Mouse (Mus musculus): ENCODE results near the gene Gm20765. TPM values are rescaled to one million over a fixed set of nuclear protein-coding genes. Genes with fewer than 3 reads are reported as not detected.
"Not testable (repeated sequence)": the region's sequence is repeated elsewhere in the genome, so short reads cannot be mapped to it uniquely, and the experiment has no call there.

Gm20765 gene
- polyA plus RNA-seq (2015; fragmentation: Nextera tagmentation; extraction: Ambion mirVana), result not detected in 2 replicates

DNA sequence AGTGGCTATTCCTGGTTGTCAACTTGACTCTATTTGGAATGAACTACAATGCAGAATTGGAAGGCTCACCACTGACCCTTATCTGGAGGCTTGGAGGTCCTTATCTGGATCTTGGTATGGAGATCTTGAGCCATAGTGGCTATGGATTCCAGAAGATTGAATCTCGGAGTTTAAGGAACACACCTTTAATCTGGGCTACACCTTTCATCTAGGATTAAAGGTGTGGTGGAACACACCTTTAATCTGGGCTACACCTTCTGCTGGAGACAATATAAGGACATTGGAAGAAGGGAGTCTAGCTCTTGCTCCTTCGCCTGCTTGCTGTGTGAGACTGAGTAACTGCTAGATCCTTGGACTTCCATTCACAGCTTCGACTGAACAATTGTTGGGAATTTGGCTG lies at the start of gene Gm20765:
Gene Gm20765 (plus strand): TSS at position 301 of the 400 bp plus-strand sequence.
- not testable (repeated sequence) for H3K4me3 ChIP-seq (replicated peaks); H3K4me2 ChIP-seq; H3K27me3 ChIP-seq (replicated peaks); H3K27ac ChIP-seq; H3K9me3 ChIP-seq; H3K36me3 ChIP-seq; ATAC-seq (ENCODE audit: insufficient read depth, low FRiP score, low read depth); H3K9ac ChIP-seq; H3K4me1 ChIP-seq
- WGBS, result no CpG with 5 or more reads among the region's 3 CpGs

DNA sequence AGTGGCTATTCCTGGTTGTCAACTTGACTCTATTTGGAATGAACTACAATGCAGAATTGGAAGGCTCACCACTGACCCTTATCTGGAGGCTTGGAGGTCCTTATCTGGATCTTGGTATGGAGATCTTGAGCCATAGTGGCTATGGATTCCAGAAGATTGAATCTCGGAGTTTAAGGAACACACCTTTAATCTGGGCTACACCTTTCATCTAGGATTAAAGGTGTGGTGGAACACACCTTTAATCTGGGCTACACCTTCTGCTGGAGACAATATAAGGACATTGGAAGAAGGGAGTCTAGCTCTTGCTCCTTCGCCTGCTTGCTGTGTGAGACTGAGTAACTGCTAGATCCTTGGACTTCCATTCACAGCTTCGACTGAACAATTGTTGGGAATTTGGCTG lies 42.6 kb upstream of the Gm20765 start, which contains the start of gene Gm21293:
Gene Gm21293 (plus strand): TSS at position 301 of the 400 bp plus-strand sequence.
- H3K4me1 ChIP-seq; ATAC-seq (ENCODE audit: insufficient read depth, low FRiP score, low read depth); H3K27me3 ChIP-seq (replicated peaks); H3K36me3 ChIP-seq; H3K9ac ChIP-seq; H3K4me2 ChIP-seq; H3K27ac ChIP-seq; H3K9me3 ChIP-seq; H3K4me3 ChIP-seq (replicated peaks): not testable (repeated sequence)
- WGBS, result no CpG with 5 or more reads among the region's 3 CpGs

DNA sequence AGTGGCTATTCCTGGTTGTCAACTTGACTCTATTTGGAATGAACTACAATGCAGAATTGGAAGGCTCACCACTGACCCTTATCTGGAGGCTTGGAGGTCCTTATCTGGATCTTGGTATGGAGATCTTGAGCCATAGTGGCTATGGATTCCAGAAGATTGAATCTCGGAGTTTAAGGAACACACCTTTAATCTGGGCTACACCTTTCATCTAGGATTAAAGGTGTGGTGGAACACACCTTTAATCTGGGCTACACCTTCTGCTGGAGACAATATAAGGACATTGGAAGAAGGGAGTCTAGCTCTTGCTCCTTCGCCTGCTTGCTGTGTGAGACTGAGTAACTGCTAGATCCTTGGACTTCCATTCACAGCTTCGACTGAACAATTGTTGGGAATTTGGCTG lies 34.1 kb upstream of the Gm20765 start, which contains the start of gene Gm6763:
Gene Gm6763 (plus strand): TSS at position 301 of the 400 bp plus-strand sequence.
- no CpG with 5 or more reads among the region's 3 CpGs for WGBS
- ATAC-seq (ENCODE audit: insufficient read depth, low FRiP score, low read depth); H3K36me3 ChIP-seq; H3K4me1 ChIP-seq; H3K27ac ChIP-seq; H3K4me2 ChIP-seq; H3K9me3 ChIP-seq; H3K27me3 ChIP-seq (replicated peaks); H3K4me3 ChIP-seq (replicated peaks); H3K9ac ChIP-seq: not testable (repeated sequence)

DNA sequence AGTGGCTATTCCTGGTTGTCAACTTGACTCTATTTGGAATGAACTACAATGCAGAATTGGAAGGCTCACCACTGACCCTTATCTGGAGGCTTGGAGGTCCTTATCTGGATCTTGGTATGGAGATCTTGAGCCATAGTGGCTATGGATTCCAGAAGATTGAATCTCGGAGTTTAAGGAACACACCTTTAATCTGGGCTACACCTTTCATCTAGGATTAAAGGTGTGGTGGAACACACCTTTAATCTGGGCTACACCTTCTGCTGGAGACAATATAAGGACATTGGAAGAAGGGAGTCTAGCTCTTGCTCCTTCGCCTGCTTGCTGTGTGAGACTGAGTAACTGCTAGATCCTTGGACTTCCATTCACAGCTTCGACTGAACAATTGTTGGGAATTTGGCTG lies 25.6 kb upstream of the Gm20765 start, which contains the start of gene Gm8764:
Gene Gm8764 (plus strand): TSS at position 301 of the 400 bp plus-strand sequence.
- not testable (repeated sequence) for H3K27ac ChIP-seq; H3K4me2 ChIP-seq; H3K9ac ChIP-seq; H3K4me1 ChIP-seq; H3K4me3 ChIP-seq (replicated peaks); H3K27me3 ChIP-seq (replicated peaks); H3K36me3 ChIP-seq; H3K9me3 ChIP-seq; ATAC-seq (ENCODE audit: insufficient read depth, low FRiP score, low read depth)
- WGBS, result no CpG with 5 or more reads among the region's 3 CpGs

DNA sequence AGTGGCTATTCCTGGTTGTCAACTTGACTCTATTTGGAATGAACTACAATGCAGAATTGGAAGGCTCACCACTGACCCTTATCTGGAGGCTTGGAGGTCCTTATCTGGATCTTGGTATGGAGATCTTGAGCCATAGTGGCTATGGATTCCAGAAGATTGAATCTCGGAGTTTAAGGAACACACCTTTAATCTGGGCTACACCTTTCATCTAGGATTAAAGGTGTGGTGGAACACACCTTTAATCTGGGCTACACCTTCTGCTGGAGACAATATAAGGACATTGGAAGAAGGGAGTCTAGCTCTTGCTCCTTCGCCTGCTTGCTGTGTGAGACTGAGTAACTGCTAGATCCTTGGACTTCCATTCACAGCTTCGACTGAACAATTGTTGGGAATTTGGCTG lies 17.1 kb upstream of the Gm20765 start, which contains the start of gene Gm21304:
Gene Gm21304 (plus strand): TSS at position 301 of the 400 bp plus-strand sequence.
- H3K36me3 ChIP-seq; H3K9ac ChIP-seq; H3K4me3 ChIP-seq (replicated peaks); H3K4me2 ChIP-seq; H3K9me3 ChIP-seq; H3K4me1 ChIP-seq; ATAC-seq (ENCODE audit: insufficient read depth, low FRiP score, low read depth); H3K27ac ChIP-seq; H3K27me3 ChIP-seq (replicated peaks): not testable (repeated sequence)
- WGBS, result no CpG with 5 or more reads among the region's 3 CpGs

DNA sequence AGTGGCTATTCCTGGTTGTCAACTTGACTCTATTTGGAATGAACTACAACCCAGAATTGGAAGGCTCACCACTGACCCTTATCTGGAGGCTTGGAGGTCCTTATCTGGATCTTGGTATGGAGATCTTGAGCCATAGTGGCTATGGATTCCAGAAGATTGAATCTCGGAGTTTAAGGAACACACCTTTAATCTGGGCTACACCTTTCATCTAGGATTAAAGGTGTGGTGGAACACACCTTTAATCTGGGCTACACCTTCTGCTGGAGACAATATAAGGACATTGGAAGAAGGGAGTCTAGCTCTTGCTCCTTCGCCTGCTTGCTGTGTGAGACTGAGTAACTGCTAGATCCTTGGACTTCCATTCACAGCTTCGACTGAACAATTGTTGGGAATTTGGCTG lies 8.6 kb upstream of the Gm20765 start, which contains the start of gene Gm21312:
Gene Gm21312 (plus strand): TSS at position 301 of the 400 bp plus-strand sequence.
- ATAC-seq (ENCODE audit: insufficient read depth, low FRiP score, low read depth); H3K4me3 ChIP-seq (replicated peaks); H3K4me1 ChIP-seq; H3K36me3 ChIP-seq; H3K27me3 ChIP-seq (replicated peaks); H3K9ac ChIP-seq; H3K4me2 ChIP-seq; H3K9me3 ChIP-seq; H3K27ac ChIP-seq: not testable (repeated sequence)
- WGBS, result no CpG with 5 or more reads among the region's 3 CpGs

DNA sequence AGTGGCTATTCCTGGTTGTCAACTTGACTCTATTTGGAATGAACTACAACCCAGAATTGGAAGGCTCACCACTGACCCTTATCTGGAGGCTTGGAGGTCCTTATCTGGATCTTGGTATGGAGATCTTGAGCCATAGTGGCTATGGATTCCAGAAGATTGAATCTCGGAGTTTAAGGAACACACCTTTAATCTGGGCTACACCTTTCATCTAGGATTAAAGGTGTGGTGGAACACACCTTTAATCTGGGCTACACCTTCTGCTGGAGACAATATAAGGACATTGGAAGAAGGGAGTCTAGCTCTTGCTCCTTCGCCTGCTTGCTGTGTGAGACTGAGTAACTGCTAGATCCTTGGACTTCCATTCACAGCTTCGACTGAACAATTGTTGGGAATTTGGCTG lies 8.4 kb downstream of the Gm20765 start, which contains the start of gene Gm4340:
Gene Gm4340 (plus strand): TSS at position 301 of the 400 bp plus-strand sequence.
- not testable (repeated sequence) for H3K27me3 ChIP-seq (replicated peaks); H3K36me3 ChIP-seq; ATAC-seq (ENCODE audit: insufficient read depth, low FRiP score, low read depth); H3K4me3 ChIP-seq (replicated peaks); H3K27ac ChIP-seq; H3K9me3 ChIP-seq; H3K4me1 ChIP-seq; H3K4me2 ChIP-seq; H3K9ac ChIP-seq
- WGBS, result no CpG with 5 or more reads among the region's 3 CpGs

DNA sequence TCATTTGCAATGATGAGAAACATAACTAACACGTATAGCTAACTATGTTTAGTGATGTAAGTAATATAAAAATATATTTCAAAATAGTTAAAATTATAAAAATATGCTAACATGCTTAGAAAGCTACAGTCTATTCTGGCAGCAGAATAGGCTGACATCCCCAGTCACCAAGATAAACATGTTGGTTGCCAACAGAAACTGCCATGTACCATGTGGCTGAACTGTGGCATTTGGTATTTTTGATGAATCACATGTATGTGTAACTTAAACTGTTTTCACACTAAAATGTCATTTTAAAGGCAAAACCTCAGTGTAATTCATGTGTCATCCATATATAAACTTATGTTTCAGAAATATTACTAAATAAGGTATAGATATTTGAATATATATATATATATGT lies 24.3 kb downstream of the Gm20765 start:
- H3K36me3 ChIP-seq, result no peaks in the 10 kb centered on the region
- H3K9me3 ChIP-seq, result no peaks in the 10 kb centered on the region
- ATAC-seq (ENCODE audit: insufficient read depth, low FRiP score, low read depth), result no peak
- no peaks in the 10 kb centered on the region for H3K27me3 ChIP-seq (replicated peaks)
- no peak overlapping the region for H3K4me2 ChIP-seq
- no peak overlapping the region for H3K4me3 ChIP-seq (replicated peaks)
- no peak overlapping the region for H3K27ac ChIP-seq
- WGBS, result 88% methylated on average over 1 of the region's 1 CpGs
- no peak overlapping the region for H3K9ac ChIP-seq
- no peaks in the 10 kb centered on the region for H3K4me1 ChIP-seq

DNA sequence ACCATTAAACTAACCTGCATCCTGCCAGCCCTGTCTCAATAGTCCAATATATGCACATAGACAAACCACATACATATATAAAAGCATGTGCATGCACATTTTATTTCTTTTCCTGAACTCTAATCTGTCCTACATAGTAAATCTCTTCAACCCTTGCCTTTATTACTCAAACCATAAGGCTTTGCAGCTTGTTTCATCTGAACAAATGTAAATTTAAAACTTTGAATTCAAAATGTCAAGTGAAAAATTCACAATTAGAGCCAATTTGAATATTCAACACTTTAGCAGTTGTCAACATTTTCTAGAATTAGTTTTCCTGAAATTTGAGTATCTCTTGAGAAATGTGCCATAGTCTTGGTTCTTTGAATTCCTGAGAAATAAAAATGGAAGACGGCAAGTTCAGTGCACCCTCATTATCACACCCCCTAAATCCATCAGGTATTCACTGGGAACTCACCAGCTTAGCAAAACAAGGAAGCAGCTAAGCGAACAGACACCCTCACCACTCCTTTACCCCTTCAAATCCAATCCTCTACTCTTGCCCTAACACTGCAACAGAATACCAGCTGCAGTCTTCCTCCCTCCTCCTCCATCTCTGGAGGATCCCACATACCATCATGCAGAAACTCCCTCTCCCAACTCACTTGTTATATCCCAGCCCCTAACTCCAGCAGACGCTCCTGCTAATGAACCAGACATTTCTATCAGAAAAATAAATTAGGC lies 25.1 kb downstream of the Gm20765 start:
- WGBS, result 74% methylated on average over 3 of the region's 3 CpGs
- ATAC-seq (ENCODE audit: insufficient read depth, low FRiP score, low read depth), result no peak

DNA sequence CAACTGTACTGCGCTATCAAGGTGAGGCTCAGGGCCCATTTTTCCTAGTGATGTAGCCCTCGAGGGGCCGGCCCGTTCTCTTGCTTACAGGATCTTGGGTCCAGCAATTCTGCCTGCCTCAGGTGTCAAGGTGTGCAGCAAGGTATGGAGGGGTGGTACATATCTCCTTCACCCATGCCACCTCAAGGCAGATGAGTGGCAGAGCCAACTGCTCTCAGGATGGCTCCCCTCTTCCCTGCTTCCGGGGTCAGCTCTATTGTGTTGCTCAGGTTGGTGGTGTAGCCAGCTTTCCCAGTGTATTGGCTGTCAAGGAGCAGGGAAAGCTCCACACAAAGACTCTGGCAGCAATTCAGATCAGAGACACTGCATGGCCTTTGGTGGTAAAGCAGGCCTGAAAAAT lies 29.2 kb downstream of the Gm20765 start:
- whole genome bisulfite sequencing, result 90% methylated on average over 5 of the region's 5 CpGs
- Histone ChIP-seq H3K9ac (no peak overlapping the region), H3K9me3 (no peaks in the 10 kb centered on the region), H3K4me1 (no peaks in the 10 kb centered on the region), H3K4me3 (replicated peaks) (no peak overlapping the region), H3K27ac (no peak overlapping the region), H3K4me2 (no peak overlapping the region), H3K36me3 (no peaks in the 10 kb centered on the region), H3K27me3 (replicated peaks) (no peaks in the 10 kb centered on the region)
- ATAC-seq (ENCODE audit: insufficient read depth, low FRiP score, low read depth), result no peak

More for the DNA sequence above, 25.1 kb downstream of the Gm20765 start:
- H3K9me3 ChIP-seq, result no peaks in the 10 kb centered on the region
- no peaks in the 10 kb centered on the region for H3K4me1 ChIP-seq
- H3K27ac ChIP-seq, result no peak overlapping the region
- no peaks in the 10 kb centered on the region for H3K36me3 ChIP-seq
- no peak overlapping the region for H3K9ac ChIP-seq
- no peak overlapping the region for H3K4me2 ChIP-seq
- no peaks in the 10 kb centered on the region for H3K27me3 ChIP-seq (replicated peaks)
- H3K4me3 ChIP-seq (replicated peaks), result no peak overlapping the region

DNA sequence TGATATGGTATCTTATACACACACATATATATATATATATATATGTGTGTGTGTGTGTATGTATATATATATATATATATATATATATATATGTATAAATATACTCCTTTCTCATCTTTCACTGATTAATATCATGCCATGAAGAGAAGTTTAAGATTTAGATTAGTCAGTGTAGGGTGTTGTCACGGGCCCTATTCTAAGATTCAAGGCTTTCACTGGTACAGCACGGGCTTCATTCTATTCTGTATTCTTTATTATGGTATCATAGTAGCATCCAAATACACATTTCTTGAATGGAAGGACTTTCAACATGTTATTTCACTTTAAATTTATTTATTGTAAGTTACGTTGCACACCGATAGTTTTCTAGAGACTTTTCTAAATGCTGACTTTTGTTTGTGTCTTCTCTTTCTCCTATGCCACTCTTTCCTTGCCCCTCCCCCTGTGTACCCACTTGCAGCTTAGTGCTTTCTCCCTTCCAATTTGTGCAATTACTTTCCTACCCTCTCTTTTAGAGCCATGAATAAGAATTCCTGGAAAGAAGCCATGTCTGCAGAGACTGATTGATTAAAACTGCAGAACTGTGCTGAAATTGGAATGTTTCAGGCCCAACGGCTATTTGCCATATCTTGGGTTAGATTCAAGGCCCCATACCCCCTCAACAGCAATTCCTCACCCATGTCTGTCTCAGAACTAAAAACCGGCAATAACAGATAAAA lies 35.1 kb downstream of the Gm20765 start:
- Histone ChIP-seq H3K4me1 (no peaks in the 10 kb centered on the region), H3K27me3 (replicated peaks) (no peaks in the 10 kb centered on the region), H3K36me3 (no peaks in the 10 kb centered on the region), H3K9ac (no peak overlapping the region), H3K9me3 (no peaks in the 10 kb centered on the region), H3K4me3 (replicated peaks) (no peak overlapping the region), H3K4me2 (no peak overlapping the region), H3K27ac (no peak overlapping the region)
- 72% methylated on average over 6 of the region's 6 CpGs for WGBS
- no peak for ATAC-seq (ENCODE audit: insufficient read depth, low FRiP score, low read depth)
